Mouse (Mus musculus): ENCODE results near the gene Efcab5. TPM values are rescaled to one million over a fixed set of nuclear protein-coding genes. Genes with fewer than 3 reads are reported as not detected.

The Efcab5 gene
- polyA plus RNA-seq (2012; rRNA removed): 4.0 and 4.1 TPM in 2 replicates

DNA sequence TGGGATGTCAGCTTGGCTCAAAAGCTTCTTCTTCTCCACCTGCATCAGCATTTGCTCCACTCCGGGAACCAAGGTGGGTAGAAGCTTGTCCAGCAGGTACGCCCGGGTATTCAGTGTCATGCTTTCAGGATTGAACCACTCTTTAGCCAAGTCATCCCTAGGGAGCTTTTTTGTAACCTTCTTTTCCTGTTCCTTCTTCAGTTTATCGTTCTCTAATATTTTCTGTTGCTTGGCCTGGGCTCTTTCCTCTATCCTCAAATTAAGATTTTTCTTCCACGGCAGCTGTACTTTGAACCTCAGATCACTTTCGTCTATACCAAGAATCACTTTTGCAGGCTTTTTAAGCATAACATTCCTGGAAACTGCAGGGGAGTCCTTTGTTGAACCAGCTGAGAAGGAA lies at the start of gene Efcab5:
Gene Efcab5 (minus strand): TSS at position 101 of the 400 bp plus-strand sequence.
- DNase-seq (ENCODE audit: extremely low spot score in 1 of 2, low spot score in 1 of 2): no peak

DNA sequence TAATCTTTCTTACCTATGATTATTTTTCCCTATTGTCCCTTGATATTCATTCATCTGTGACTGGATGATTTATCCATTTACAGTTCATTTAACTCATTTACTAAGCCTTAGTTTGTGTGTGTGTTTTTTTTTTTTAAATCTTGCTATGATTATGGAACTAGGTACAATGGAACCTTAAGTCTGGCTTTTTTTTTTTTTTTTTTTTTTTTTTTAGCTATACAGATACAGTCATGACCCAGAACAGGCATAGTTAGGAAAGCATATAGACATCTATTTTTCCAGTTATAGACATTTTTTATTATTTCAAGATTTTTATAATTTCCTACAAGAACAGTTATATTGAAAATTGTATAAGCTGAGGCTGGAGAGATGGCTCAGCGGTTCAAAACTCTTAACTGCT lies 46.5 kb upstream of the Efcab5 start:
- DNase-seq (ENCODE audit: extremely low spot score in 1 of 2, low spot score in 1 of 2): no peak

DNA sequence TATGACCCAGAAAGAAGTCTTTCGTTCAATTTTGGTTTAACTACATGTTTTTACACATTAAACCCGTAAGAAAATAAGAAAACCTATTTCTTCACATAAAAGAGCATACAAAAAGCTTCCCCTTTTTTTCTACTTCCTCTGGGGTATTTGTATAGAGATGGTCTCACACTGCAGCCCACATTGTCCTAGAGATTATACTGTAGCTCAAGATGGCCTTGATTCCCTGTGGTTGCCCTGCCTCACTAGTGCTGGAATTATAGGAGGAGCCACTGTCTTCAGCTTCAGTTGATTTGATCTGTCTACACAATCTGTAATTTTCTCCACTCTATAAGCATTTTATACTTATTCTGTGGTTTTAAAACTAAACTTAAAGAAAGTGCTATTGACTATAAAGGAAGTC lies 42.7 kb upstream of the Efcab5 start:
- DNase-seq (ENCODE audit: extremely low spot score in 1 of 2, low spot score in 1 of 2): no peak

DNA sequence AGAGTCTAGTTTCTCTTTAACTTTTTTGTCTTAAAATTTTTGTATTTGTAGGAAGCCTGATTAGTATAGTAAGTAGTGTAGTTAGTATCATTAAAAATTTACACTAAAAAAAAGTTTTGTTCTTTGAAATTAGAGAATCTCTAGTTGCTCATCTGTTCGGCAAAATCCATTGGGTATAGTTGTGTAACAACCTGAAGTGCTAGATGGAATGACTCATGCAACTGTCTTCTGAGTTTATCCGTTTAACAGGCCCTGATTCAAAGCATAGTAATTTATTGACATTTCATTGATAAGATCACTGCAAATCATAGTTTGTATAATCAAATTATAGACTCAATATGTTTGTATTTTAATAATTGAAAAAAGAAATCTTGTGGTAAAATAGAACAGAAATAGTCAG lies 42.0 kb upstream of the Efcab5 start:
- no peak for DNase-seq (ENCODE audit: extremely low spot score in 1 of 2, low spot score in 1 of 2)

DNA sequence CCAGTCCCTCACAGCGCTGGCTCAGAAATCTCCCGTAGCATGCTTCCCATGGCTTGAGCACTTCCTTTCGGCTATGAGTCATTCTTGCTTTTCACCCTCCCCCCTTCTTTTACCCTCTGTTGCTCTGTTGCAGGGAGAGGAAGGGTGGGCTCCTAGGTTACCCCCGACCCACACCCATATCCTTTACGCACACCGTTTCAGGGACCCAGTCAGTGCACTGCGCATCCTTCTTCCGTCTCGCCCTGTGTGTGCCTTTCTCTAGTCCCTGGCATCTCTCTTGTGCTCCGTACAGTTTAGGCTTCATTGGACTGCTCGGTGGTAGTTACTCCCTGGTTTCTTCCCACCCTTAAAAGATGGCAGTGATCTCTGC lies 28.0 kb upstream of the Efcab5 start:
- DNase-seq (ENCODE audit: extremely low spot score in 1 of 2, low spot score in 1 of 2): peak in 1 of 2 experiments; percentile 10

DNA sequence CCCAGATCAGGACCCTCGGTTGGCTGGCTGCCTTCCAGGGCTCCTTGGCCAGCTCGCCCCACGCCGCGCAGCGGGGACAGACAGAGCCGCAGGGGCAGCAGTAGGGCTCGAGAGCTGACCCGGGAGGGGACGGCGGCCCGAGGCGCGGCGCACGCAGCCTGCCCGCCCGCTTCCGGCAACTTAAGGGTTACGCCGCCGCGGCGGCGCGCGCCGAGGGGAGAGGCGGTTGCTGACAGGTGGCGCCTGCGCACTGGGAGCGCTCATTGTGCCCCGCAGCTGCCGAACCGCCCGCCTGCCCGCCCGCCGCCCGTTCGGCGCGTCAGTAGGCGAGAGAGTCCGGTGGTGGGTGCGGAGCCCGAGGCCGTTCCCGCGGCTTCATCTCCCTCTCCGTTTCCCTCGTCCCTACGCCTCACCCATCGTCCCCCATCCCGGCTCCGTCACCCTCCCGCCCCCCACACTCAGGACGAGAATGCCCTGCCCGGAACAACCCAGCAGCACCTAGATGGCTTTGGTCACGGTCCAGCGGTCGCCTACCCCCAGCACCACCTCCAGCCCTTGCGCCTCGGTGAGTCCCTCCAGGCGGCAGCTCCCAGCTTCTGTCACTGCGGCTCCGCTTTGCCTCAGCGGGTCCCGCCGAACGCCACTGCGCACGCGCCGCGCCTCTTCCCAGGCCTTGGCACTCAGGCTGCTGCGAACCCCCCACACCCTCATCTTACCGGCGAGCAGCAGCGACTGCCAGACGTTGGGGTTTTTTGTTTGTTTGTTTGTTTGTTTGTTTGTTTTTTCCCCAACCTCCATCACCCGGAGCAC lies 27.4 kb upstream of the Efcab5 start, which contains the start of gene Ssh2:
Gene Ssh2 (plus strand): TSS at position 337 of the 810 bp plus-strand sequence.
- peak; percentile 48 to 82 for DNase-seq (ENCODE audit: extremely low spot score in 1 of 2, low spot score in 1 of 2)

DNA sequence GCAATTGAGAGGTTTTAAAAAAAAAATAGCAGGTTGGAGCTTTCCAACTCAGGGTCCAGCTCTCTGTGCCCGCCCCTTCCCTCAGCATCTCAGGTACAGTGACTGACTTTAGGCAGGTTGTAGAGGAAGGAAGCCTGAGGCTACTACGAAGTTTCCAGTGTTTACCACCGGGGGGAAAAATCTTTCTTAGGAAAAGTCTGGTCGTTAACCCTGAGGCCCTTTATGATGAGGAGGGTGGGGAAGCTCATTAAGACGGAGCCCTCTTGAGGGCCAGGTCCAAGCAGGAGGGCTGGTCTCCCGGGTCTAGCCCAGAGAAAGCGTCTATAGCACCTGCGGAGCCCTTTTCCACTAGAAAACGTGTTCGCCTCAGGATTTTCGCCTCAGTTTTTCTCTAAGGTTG lies 26.7 kb upstream of the Efcab5 start:
- DNase-seq (ENCODE audit: extremely low spot score in 1 of 2, low spot score in 1 of 2): no peak

DNA sequence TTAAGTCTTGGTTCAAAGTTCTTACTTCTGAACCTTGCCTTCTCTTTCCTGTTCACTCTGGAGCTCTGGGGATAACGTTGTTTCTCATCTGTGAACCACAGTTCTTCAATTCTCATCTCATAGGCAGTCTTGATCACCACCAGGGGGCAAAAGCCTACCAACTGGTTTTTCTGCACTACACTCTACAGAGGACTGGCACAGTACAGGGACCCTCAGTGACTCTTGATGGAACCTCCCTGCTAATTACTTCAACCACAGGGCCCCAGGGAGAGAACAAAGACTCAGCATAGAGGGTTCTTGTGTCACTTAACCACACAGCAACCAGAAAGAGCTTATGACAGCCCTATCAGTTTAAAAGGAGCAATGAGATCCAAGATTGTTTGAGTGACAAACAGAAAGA lies 26.0 kb upstream of the Efcab5 start:
- DNase-seq (ENCODE audit: extremely low spot score in 1 of 2, low spot score in 1 of 2): peak; percentile 36 to 82

DNA sequence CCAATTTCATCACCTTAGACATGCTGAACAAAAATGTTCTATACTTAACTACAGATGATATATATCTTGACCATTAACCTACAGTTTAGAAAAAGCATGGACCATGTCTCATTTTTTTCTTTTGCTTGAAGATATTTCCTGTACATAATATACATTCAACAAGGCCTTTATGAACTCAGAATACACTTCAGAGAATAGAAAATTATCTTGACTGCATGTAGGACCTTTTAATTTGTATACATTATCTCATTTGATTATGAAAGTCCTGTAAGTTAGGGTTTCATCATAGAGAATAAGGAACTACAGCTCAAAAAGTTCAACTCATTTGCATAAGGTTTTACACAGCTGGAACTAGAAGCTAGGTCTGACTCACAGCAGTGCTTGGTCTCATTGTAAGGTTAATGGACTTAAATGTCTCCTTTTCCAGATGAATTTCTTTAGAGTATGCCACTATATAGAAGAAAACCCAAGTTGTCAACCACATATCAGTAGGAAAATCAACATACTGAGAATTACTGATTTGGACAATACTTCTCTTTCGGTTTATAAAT lies 25.4 kb upstream of the Efcab5 start:
- no peak for DNase-seq (ENCODE audit: extremely low spot score in 1 of 2, low spot score in 1 of 2)

DNA sequence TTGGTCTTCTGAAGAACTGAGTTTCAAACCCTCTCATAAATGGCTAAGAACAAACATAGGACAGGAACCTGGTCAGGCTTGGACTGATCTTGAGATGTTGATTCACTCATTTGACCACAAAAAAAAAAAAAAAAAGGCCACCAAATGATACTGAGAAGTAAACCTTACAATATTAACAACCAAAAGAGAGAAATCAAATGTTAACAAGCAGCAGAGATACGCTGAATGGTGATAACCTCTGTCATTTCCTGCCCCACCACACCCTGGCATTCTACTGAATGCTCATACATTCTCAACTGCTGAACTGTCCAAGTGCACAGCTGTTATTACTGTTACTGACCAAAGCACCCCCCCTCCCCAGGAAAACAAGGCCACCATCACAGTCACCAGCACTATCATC lies 11.9 kb upstream of the Efcab5 start:
- no peak for DNase-seq (ENCODE audit: extremely low spot score in 1 of 2, low spot score in 1 of 2)

DNA sequence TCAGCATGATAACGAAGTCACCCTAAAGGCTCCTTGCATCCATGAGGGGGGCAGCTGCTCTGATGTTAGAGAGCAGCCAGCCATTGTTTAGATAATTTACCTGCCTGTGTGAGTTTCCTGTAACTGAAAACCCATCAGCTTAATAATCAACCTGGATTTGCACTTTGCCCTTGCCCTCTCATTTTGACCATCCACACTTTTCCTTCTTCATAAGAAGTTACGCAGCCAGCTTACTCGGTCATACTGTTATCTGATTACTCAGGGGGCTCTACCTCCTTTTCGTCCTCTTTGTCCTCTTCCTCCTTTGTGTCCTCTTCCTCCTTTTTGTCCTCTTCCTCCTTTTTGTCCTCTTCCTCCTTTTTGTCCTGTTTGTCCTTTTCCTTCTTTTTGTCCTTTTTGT lies 10.9 kb upstream of the Efcab5 start:
- no peak for DNase-seq (ENCODE audit: extremely low spot score in 1 of 2, low spot score in 1 of 2)

DNA sequence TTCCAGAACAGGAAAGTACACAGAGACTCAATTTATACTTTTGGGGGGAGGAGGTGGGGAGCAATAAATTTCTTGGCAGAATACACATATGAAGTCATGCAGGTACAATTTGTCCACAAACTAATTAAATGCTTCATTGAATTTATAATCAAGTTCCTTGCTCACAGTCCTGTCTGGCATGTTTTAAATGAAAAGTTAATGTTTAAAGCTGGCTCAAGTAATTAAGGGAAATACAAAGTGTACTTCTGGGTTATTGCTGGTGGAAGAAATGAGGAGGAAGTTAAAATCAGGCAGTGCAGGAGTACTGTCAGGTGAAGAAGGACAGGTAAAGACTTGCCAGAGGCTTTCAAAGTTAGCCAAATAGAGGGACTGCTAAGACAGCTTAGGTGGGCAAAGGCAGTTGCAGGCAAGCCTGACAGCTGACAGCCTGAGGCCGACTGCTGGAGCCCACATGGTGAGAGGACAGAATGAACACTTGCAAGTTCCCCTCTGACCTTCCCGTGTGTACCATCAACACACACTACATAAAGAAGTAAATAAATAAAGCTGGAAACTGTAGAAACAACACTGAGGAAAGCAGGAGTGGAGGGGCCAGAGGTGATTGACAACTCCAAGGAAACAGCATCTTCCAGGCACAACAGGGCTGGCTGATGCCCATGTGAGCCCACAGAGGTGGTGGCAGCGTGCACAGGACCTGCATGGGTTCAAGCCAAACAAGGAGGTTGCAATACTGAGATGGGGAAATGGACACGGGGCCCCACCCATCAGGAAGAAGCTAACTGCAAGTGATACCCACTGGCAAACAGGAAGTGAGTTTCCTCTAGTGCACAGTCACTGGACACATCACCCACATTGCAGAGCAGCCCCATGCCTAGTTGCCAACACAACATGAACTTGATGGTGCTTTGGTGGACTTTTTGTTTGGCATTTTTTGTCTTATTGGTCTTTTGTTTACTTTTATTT lies 7.7 kb upstream of the Efcab5 start:
- DNase-seq (ENCODE audit: extremely low spot score in 1 of 2, low spot score in 1 of 2): no peak

DNA sequence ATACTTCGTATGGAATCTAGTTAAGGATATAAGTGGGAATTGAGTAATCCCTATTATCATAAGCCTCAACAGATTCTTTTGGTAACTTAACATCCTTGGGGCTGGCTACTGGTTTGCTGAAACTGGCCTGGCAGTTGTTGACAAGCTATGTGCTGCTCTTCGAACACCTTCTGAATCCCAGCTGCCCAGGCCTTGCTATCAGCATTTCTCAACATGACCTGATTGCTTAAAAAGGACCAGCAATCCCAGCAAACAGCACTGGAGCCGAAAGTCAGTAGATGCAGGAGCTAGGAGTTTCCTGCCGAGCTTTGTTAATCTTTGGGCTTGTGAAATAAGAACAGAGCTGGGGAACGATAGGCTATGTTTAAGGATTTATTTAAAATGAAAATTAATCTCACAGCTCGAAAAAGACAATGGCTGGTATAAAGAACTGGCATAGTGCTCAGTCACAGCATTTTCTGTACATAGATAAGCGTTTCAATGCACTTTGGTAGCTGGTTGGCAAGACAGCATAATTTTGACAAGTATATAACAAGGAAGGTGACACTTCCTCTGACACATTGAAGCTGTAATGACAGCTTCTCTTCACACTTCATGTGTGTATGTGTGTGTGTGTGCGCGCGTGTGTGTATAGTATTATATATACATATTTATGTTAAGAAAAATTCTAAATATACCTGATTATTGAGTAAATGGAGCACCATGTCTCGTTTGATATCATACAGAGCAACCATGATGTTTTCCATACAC lies 6.8 kb upstream of the Efcab5 start:
- DNase-seq (ENCODE audit: extremely low spot score in 1 of 2, low spot score in 1 of 2): no peak

DNA sequence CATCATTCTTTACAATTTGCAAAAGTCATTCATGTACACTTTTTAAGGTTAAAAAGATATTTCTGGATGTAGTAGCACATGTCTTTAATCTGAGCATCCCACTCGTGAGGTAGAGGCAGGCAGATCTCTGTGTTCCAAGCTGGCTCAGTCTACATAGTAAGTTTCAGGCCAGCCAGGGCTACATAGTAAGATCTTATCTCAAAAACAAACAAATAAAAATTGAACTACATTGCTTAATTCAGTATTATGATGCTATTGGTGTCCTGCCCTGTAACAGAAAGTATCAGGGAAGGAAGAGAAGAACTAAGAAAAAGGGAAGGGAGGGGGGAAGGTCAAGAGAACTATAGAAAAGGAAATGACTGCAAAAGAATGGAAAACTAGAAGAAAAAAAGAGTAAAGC lies 6.0 kb upstream of the Efcab5 start:
- no peak for DNase-seq (ENCODE audit: extremely low spot score in 1 of 2, low spot score in 1 of 2)

DNA sequence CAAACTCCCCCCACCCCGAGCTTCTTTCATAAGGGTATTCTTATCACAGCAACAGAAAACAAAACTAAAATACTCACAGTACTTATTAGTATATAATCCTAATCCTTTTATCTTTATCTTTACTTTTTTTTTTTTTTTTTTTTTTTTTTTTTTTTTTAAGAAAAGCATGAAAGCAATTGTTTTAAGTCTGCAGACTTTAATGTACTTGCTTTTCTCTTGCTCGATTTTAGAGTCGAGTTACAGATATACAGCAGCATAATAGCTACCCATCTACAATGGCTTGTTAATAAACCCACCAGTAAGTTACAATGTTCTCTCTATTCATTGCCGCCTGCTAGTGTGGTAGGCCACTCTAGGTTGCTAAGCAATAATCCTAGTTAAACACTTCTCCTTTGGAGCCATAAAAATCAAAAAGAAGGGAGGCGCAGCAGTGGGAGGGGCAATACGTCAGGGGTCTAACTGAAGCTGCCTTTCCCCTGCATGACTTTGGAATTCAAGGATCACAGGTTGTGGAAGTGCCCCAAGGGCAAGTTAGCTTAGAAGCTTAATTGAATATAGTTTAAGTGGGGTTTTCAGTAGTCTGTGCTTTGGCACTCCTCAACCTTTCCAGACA lies 5.3 kb upstream of the Efcab5 start:
- DNase-seq (ENCODE audit: extremely low spot score in 1 of 2, low spot score in 1 of 2): no peak

DNA sequence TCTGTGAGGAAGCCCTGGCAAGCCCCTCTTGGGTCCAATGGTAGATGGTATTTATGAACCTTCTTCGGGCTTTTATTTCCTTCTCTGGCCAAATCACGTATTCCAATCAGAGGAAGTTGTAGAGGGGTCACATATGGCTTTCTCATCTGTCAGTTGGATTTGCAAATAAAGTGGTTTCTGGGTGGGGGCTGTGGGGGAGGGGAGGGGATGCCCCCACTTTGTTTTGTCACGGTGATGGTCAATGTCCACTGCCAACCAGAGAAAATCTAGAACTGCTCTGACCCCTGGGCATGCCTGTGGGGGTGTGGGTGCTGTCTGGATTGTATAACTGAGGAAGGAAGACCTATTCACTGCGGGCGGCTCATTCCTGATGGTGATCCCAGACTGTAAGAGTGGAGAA lies 4.6 kb upstream of the Efcab5 start:
- DNase-seq (ENCODE audit: extremely low spot score in 1 of 2, low spot score in 1 of 2): no peak

DNA sequence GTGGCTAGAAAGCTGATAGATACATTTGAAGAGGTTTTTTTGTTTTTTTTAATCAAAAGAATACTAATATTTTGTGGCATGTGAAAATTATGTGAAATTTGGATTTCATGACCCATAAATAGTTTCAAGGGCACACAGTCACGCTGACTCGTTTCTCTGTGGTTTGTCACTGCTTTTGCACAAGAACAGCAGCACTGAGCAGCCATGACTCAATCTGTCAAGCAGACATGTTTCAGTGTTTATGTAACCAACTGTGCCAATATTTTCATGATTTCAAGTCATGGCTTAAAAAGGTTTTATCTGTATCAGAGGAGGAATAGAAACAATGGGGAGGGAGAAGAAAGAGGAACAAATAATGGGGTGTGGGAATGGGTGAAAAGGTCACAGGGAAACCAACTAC lies 3.8 kb downstream of the Efcab5 start:
- no peak for DNase-seq (ENCODE audit: extremely low spot score in 1 of 2, low spot score in 1 of 2)

DNA sequence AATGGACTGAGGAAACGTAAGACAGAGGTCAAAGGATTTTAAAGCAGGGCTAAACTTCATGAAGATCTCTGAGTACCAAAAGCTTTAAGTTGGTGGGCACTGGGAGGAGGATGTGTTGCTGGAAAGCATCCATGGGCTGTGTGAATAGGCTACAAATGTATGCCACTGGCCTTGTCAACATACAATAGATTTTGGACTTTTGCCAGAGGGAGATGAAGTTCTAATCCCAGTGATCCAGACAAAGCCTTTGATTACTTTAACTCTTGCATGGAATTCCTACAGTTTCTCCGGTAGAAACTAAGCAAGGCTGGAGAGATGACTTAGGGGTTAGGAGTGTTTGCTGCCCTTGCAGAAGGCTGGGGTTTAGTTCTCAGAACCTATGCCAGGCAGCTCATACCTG lies 6.2 kb downstream of the Efcab5 start:
- no peak for DNase-seq (ENCODE audit: extremely low spot score in 1 of 2, low spot score in 1 of 2)

DNA sequence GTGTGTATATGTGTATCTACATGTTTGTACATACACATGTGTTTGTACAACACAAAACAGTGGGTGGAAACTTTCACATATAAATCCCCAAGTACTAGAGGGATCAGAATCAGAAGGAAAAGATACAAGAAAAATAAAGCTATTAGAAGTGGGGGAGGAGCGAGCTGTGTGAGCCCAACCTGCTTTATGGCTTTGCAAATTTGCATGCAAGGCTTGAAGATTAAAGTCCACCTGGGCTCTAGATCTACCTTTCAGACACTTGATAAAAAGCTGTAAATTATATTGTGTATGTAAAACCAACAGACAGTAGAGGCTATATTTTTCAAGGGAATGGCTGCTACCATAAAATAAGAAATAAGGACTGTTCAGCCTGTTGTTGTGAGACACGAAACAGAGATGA lies 6.7 kb downstream of the Efcab5 start:
- no peak for DNase-seq (ENCODE audit: extremely low spot score in 1 of 2, low spot score in 1 of 2)

DNA sequence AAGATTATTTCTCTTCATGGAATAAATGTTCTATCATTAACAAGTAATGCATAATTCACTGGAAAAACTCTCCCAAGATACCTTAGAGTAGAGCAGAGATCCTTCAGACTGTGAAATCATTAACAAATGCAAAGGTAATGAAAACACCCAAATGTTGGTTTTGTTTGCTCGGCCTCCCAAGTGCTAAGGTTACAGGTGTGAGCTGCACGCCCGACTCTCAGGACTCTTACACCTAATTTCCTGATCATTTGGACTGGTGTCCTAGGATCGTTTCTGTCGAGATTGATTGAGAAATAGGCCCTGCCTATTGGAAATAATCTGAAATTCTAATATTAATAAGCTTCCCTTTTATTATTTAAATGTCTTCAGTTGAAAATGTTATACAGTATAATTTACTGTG lies 7.2 kb downstream of the Efcab5 start:
- DNase-seq (ENCODE audit: extremely low spot score in 1 of 2, low spot score in 1 of 2): no peak
